Mouse (Mus musculus) midbrain, postnatal 0 days (tissue): Measurements from ENCODE around the gene Xaf1. TPM values are rescaled to one million over a fixed set of nuclear protein-coding genes. Genes with fewer than 3 reads are reported as not detected.
A peak's percentile ranks its signal among the peaks of the same experiment; 100 is the strongest.

Experiments
- ATAC-seq: fragments of 200-750 bp; cut with Nextera tagmentation; 2 replicates; pipeline ENCODE4 v1.8.0; 2017; ENCODE audit warnings: moderate number of reproducible peaks, mild to moderate bottlenecking, moderate TSS enrichment, moderate library complexity; ENCODE audit not compliant: low FRiP score
- DNase-seq: peaks from one replicate; pipeline ENCODE4 v3.0.0-alpha.2; 2015; ENCODE audit warnings: low spot score
- H3K27ac ChIP-seq: fragments of 300-500 bp; sonication (generic); 2 replicates; pipeline ENCODE4 v1.5.1; 2014; ENCODE audit warnings: low read depth, mild to moderate bottlenecking, low read length, mixed read lengths
- H3K27me3 ChIP-seq: fragments of 300-500 bp; sonication (generic); 2 replicates; pipeline ENCODE4 v1.6.1; 2014; ENCODE audit warnings: low read length, control low read depth, mixed read lengths; ENCODE audit not compliant: insufficient read depth
- H3K36me3 ChIP-seq: fragments of 300-500 bp; sonication (generic); 2 replicates; pipeline ENCODE4 v1.6.1; 2014; ENCODE audit warnings: low read length, control low read depth, mixed read lengths; ENCODE audit not compliant: insufficient read depth
- H3K4me1 ChIP-seq: fragments of 300-500 bp; sonication (generic); 2 replicates; pipeline ENCODE4 v1.6.1; 2014; ENCODE audit warnings: mild to moderate bottlenecking, control low read depth, antibody characterized with exemption, low read length, mixed read lengths; ENCODE audit not compliant: insufficient read depth
- H3K4me2 ChIP-seq: fragments of 300-500 bp; sonication (generic); 2 replicates; pipeline ENCODE4 v1.6.1; 2014; ENCODE audit warnings: low read depth, mild to moderate bottlenecking, low read length, mixed read lengths; ENCODE audit not compliant: poor library complexity, severe bottlenecking
- H3K4me3 ChIP-seq: fragments of 300-500 bp; sonication (generic); 2 replicates; pipeline ENCODE4 v1.5.1; 2014; ENCODE audit warnings: low read depth, mild to moderate bottlenecking, low read length, moderate library complexity
- H3K9ac ChIP-seq: fragments of 300-500 bp; sonication (generic); replicated peaks from 2 replicates; pipeline ENCODE4 v1.6.1; 2014; ENCODE audit warnings: mild to moderate bottlenecking, low read length, moderate library complexity, mixed read lengths; ENCODE audit not compliant: poor library complexity, severe bottlenecking
- H3K9me3 ChIP-seq: fragments of 300-500 bp; sonication (generic); 2 replicates; pipeline ENCODE4 v1.6.1; 2016; ENCODE audit warnings: low read length, control low read depth
- CTCF ChIP-seq: IDR thresholded peaks from 2 replicates; pipeline ENCODE4 v1.5.1; 2016; ENCODE audit warnings: antibody characterized with exemption, mild to moderate bottlenecking
- WGBS: fragments of 180-500 bp; shearing (Covaris S2); extraction: QIAGEN DNeasy Blood & Tissue Kit; methylation state at CpG from one replicate; pipeline ENCODE4 v1.1.7; 2014; 5-methylcytosine and 5-hydroxymethylcytosine counted together
- polyA plus RNA-seq: library from polyadenylated mRNA; unstranded; fragments of >200 nt; fragmentation: Nextera tagmentation; extraction: Ambion mirVana; gene quantifications from 2 replicates; pipeline ENCODE4 v1.2.1, GENCODE M21; 2015
- total RNA-seq: library from RNA; depleted of rRNA; stranded (reverse); fragments of >200 nt; gene quantifications from 2 replicates; pipeline ENCODE4 v1.2.3, GENCODE M21; 2014

Xaf1 gene
- total and polyA plus RNA-seq, 2 experiments from 2014 or later: 0.93 to 6.0 TPM

DNA sequence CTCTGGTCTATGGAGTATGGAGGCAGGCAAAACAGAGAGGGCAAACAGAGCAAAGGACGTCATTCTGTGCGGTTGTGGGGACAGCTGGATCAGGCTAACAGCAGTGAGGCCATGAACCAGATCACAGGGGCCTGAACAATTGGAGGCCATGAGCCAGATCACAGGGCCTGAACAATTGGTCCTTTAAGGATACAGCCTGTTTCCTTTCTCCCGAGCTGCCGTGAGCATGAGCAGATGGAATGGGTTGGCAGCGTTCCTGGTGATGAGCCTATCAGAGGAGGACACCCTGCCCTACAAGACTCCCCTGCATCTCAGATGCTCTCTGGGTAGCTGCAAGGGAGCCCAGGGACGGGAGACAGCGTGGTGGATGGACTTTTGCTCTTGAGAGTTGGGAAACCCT is 801 bp downstream of the Xaf1 start:
- Histone ChIP-seq H3K4me3 (peak overlapping the region; percentile 9; the same call in 1 of the 2 replicates), H3K4me2 (peak overlapping the region; percentile 24; the same call in 1 of the 2 replicates), H3K9ac (no peak overlapping the region), H3K27me3 (no peaks in the 10 kb centered on the region), H3K4me1 (no peaks in the 10 kb centered on the region), H3K9me3 (no peaks in the 10 kb centered on the region), H3K36me3 (no peaks in the 10 kb centered on the region), H3K27ac (no peak overlapping the region)
- DNase-seq (no peak), ATAC-seq (no peak)
- WGBS: 83% methylated on average over 7 of the region's 7 CpGs
- TF ChIP-seq CTCF: no peak

DNA sequence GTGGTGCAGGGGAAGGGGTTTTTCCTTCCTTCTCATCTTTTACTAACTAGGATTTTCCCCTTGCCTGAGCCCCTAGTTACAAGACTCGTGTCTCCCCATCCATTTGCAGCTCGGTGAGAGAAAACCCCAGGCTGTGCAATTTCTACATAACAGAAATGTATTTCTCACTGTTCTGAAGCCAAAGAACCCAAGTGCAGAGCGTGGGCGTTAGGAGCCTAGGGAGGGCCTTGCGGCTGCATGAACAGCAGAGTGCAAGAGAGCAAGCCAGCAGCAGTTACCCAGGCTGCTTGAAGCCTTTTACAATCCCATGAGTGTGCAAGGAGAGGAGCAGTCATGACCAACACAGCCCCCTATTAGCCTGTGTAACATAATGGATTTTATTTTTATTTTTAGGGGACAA is 6.0 kb downstream of the Xaf1 start:
- Histone ChIP-seq H3K4me1 (no peaks in the 10 kb centered on the region), H3K36me3 (no peaks in the 10 kb centered on the region), H3K27ac (no peak overlapping the region), H3K4me3 (no peak overlapping the region), H3K9me3 (no peaks in the 10 kb centered on the region), H3K9ac (no peak overlapping the region), H3K4me2 (no peak overlapping the region), H3K27me3 (no peaks in the 10 kb centered on the region)
- WGBS: 78% methylated on average over 5 of the region's 5 CpGs
- TF ChIP-seq CTCF: no peak
- DNase-seq (no peak), ATAC-seq (no peak)

DNA sequence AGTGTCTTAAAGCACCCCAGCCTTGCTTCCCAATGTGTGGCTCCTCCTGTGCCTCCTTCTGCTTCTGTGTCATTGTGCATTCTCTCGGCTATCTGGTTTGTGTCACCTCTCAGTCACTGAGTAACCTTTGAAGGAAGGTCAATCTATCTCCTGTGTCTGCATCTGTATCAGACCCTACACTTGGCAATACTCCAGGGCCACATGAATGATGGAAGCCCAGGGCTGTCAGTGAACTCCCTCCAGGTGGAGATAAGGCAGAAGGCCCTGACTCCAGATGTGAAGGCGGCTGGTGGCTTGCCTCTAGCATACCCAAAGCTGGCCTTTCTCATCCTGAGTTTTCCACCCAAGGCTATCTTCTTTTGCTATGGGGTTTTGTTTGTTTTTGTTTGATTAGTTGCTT is 7.6 kb downstream of the Xaf1 start:
- Histone ChIP-seq H3K4me2 (no peak overlapping the region), H3K27me3 (peaks cover 2% of the 10 kb centered on the region; the same call in 1 of the 2 replicates), H3K4me3 (no peak overlapping the region), H3K4me1 (no peaks in the 10 kb centered on the region), H3K36me3 (no peaks in the 10 kb centered on the region), H3K27ac (no peak overlapping the region), H3K9me3 (no peaks in the 10 kb centered on the region), H3K9ac (no peak overlapping the region)
- TF ChIP-seq CTCF: no peak
- 86% methylated on average over 2 of the region's 2 CpGs for whole genome bisulfite sequencing
- no peak for ATAC-seq
- DNase-seq: no peak

DNA sequence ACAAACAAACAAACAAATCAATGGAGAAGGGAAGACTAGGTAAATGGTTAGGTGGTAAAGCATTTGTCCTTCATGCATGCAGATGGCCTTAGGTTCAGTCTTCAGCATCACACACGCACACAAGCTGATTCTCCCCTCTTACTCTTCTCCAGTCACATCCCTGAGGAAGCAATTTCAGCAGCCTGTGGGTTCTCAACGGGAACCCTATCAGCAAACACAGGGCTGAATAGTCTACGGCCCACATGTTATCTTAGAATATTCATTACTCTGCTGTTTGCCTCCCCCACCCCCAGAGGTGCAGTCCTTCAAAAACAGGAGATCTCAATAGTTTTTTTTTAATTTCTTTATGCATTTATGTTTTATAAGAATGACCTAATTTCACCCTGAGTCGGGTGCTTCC is 9.1 kb downstream of the Xaf1 start:
- no peak overlapping the region for H3K4me2 ChIP-seq

DNA sequence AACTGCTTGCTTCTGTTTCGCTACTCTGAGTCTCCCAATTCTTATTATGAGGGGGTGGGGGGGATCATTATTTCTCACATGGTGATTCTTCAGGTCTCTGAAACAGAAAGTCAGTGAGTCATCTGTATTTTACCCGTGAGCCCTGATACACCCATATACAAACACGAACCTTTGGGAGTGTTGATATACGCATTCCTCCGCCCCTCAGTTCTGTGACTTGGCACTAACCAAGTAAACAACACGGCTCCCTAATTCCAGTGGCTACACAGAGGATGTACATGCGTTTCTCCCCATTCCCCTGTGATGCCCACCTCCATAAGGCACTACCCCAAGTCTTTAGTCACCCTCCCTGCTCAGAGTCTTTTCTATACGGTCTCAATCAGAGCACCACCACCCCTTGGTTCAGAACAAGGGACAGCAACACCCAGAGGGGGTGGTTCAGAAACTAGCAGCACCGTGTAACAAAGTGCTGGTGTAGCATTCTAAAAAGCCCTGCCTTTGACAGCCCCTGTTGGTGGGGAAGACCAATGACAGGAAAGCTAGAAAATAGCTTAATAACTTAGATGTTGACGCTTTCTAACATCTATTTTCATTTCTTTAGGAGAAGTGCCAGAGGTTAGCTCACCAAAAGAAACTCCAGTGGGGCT is 10.0 kb downstream of the Xaf1 start:
- H3K27ac ChIP-seq: no peak overlapping the region
- H3K4me1 ChIP-seq: no peaks in the 10 kb centered on the region
- no peaks in the 10 kb centered on the region for H3K9me3 ChIP-seq
- no peak for TF ChIP-seq CTCF
- no peak for ATAC-seq
- DNase-seq: no peak
- peaks cover 14% of the 10 kb centered on the region for H3K27me3 ChIP-seq
- no peak overlapping the region for H3K4me3 ChIP-seq
- H3K36me3 ChIP-seq: no peaks in the 10 kb centered on the region
- H3K9ac ChIP-seq: no peak overlapping the region
- WGBS: 88% methylated on average over 10 of the region's 10 CpGs
- H3K4me2 ChIP-seq: no peak overlapping the region

More for the DNA sequence above, 9.1 kb downstream of the Xaf1 start:
- H3K9ac ChIP-seq: no peak overlapping the region
- no peak overlapping the region for H3K4me3 ChIP-seq
- DNase-seq (no peak), ATAC-seq (no peak)
- H3K36me3 ChIP-seq: no peaks in the 10 kb centered on the region
- 88% methylated on average over 4 of the region's 4 CpGs for WGBS
- H3K4me1 ChIP-seq: no peaks in the 10 kb centered on the region
- TF ChIP-seq CTCF: no peak
- no peak overlapping the region for H3K27ac ChIP-seq
- no peaks in the 10 kb centered on the region for H3K9me3 ChIP-seq
- H3K27me3 ChIP-seq: peaks cover 14% of the 10 kb centered on the region

DNA sequence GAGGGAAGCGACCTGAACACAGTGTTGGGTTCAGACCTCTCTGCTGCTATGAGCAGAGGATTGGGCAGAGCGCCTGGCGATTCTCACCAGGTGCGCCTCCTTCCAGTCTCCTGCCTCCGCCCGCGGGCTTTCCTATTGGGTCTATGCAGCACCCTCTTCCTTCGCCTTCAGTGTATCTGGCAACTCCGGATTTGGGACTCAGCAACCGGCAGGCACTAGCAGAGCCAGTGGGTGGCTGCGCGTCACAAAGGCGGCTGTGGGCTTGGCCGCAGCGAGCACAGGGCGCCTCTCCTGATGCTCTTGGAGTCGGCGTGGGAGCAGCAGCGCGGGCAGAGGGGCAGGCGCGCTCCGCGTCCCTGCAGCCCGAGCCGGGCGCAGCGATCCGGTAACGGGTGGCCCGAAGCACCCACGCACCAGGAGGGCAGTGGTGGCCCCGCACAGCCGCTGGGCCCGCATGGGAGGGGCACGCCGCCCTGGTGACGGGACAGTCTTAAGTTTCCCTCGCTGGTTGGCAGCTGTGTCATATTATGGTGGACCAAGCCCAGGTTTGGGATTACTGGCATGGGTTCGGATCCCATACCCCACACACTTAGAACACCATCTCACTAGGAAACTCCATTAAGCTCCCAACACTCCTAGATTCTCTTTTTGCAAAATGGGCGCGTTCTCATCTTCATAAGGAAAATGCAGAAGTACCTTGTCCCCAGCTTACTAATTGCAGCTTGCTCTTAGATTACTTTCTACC is 12.9 kb downstream of the Xaf1 start, which contains the start of gene Fbxo39:
TSS of gene Fbxo39 (plus strand) at position 294 of the 745 bp plus-strand sequence.
- TF ChIP-seq CTCF: no peak
- H3K4me1 ChIP-seq: no peaks in the 10 kb centered on the region
- H3K4me3 ChIP-seq: peak within 1 kb of the TSS; percentile 37
- DNase-seq (no peak), ATAC-seq (no peak)
- H3K27me3 ChIP-seq: peaks cover 14% of the 10 kb centered on the region
- peak within 1 kb of the TSS; percentile 54; the same call in 1 of the 2 replicates for H3K9ac ChIP-seq
- WGBS: 10% methylated on average over 40 of the region's 42 CpGs
- no peaks in the 10 kb centered on the region for H3K36me3 ChIP-seq
- H3K27ac ChIP-seq: no peak within 1 kb of the TSS
- H3K4me2 ChIP-seq: peak within 1 kb of the TSS; percentile 67
- H3K9me3 ChIP-seq: no peaks in the 10 kb centered on the region
